Mouse (Mus musculus) midbrain, embryonic 13.5 days (tissue): ENCODE results near the gene Phf2. TPM values are rescaled to one million over a fixed set of nuclear protein-coding genes. Genes with fewer than 3 reads are reported as not detected.
"Not testable (repeated sequence)": the region's sequence is repeated elsewhere in the genome, so short reads cannot be mapped to it uniquely, and the experiment has no call there.

Experiments
- ATAC-seq: fragments of 200-750 bp; cut with Nextera tagmentation; 2 replicates; pipeline ENCODE4 v1.8.0; 2017; ENCODE audit warnings: mild to moderate bottlenecking, moderate TSS enrichment, moderate library complexity
- H3K27ac ChIP-seq: fragments of 300-500 bp; sonication (generic); 2 replicates; pipeline ENCODE4 v1.5.1; 2015; ENCODE audit warnings: inconsistent platforms, mild to moderate bottlenecking, moderate library complexity
- H3K27me3 ChIP-seq: fragments of 300-500 bp; sonication (generic); 2 replicates; pipeline ENCODE4 v1.6.1; 2015; ENCODE audit warnings: mild to moderate bottlenecking, inconsistent platforms
- H3K36me3 ChIP-seq: fragments of 300-500 bp; sonication (generic); 2 replicates; pipeline ENCODE4 v1.6.1; 2015; ENCODE audit warnings: mild to moderate bottlenecking, inconsistent platforms
- H3K4me1 ChIP-seq: fragments of 300-500 bp; sonication (generic); replicated peaks from 2 replicates; pipeline ENCODE4 v1.6.1; 2015; ENCODE audit warnings: inconsistent platforms
- H3K4me2 ChIP-seq: fragments of 300-500 bp; sonication (generic); replicated peaks from 2 replicates; pipeline ENCODE4 v1.6.1; 2015; ENCODE audit warnings: moderate library complexity, mild to moderate bottlenecking, inconsistent platforms
- H3K4me3 ChIP-seq: fragments of 300-500 bp; sonication (generic); replicated peaks from 2 replicates; pipeline ENCODE4 v1.5.1; 2015; ENCODE audit warnings: mild to moderate bottlenecking, inconsistent platforms
- H3K9ac ChIP-seq: fragments of 300-500 bp; sonication (generic); replicated peaks from 2 replicates; pipeline ENCODE4 v1.6.1; 2015; ENCODE audit warnings: mild to moderate bottlenecking, inconsistent platforms
- H3K9me3 ChIP-seq: fragments of 300-500 bp; sonication (generic); 2 replicates; pipeline ENCODE4 v1.6.1; 2016; ENCODE audit warnings: mild to moderate bottlenecking, inconsistent platforms
- WGBS: fragments of 180-500 bp; shearing (Covaris S2); methylation state at CpG from one replicate; pipeline ENCODE4 v1.1.7; 2015; 5-methylcytosine and 5-hydroxymethylcytosine counted together
- polyA plus RNA-seq: library from polyadenylated mRNA; unstranded; fragments of >200 nt; fragmentation: Nextera tagmentation; extraction: Ambion mirVana; gene quantifications from 2 replicates; pipeline ENCODE4 v1.2.1, GENCODE M21; 2015

The Phf2 gene
- polyA plus RNA-seq, 1 experiment from 2014 or later = 12.0 TPM

DNA sequence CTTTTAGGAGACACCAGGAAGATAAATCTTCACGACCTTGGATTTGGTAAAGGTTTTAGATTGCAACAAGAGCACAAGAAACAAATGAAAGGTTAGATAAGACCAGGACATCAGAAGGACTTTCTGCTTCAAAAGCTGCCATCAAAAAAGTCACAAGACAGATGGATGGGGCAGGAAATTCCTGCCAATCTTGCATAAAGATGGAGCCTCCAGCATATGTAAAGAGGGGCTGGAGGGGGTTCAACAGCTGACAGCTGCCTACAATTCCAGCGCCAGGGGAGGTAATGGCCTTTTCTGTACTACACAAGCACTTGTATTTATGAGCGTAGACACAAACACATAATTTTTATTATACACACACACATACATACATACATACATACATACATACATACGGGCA, 41.1 kb downstream of the Phf2 start:
- H3K4me1 ChIP-seq = no peaks in the 10 kb centered on the region
- no peak for ATAC-seq
- WGBS = 89% methylated on average over 4 of the region's 4 CpGs
- no peak overlapping the region for H3K4me2 ChIP-seq
- peaks cover 73% of the 10 kb centered on the region for H3K36me3 ChIP-seq
- no peaks in the 10 kb centered on the region for H3K27me3 ChIP-seq
- no peak overlapping the region for H3K4me3 ChIP-seq
- no peaks in the 10 kb centered on the region for H3K9me3 ChIP-seq
- H3K9ac ChIP-seq = no peak overlapping the region
- H3K27ac ChIP-seq = no peak overlapping the region; the same call in 1 of the 2 replicates

GRCm38 (mm10) chr13:48822871-48823270, 48.0 kb downstream of the Phf2 start:
- no peak for ATAC-seq
- Histone ChIP-seq H3K9me3 (no peaks in the 10 kb centered on the region), H3K27me3 (no peaks in the 10 kb centered on the region), H3K36me3 (peaks cover 99% of the 10 kb centered on the region), H3K27ac (no peak overlapping the region), H3K4me2 (no peak overlapping the region), H3K4me1 (no peaks in the 10 kb centered on the region), H3K4me3 (no peak overlapping the region), H3K9ac (no peak overlapping the region)
- WGBS = 95% methylated on average over 9 of the region's 9 CpGs

- Histone ChIP-seq H3K27me3 (no peaks in the 10 kb centered on the region), H3K4me1 (no peaks in the 10 kb centered on the region), H3K4me2 (no peak overlapping the region), H3K4me3 (no peak overlapping the region), H3K9ac (no peak overlapping the region), H3K27ac (no peak overlapping the region), H3K36me3 (peaks cover 99% of the 10 kb centered on the region), H3K9me3 (no peaks in the 10 kb centered on the region)
- WGBS = 92% methylated on average over 10 of the region's 10 CpGs
- no peak for ATAC-seq
These were observed 48.6 kb downstream of the Phf2 start for GRCm38 (mm10) chr13:48822288-48822687.

- Histone ChIP-seq H3K9ac (no peak overlapping the region), H3K36me3 (peaks cover 99% of the 10 kb centered on the region), H3K4me3 (no peak overlapping the region), H3K27ac (no peak overlapping the region), H3K27me3 (no peaks in the 10 kb centered on the region), H3K9me3 (no peaks in the 10 kb centered on the region), H3K4me2 (no peak overlapping the region), H3K4me1 (no peaks in the 10 kb centered on the region)
- no peak for ATAC-seq
- WGBS = 95% methylated on average over 3 of the region's 3 CpGs
These were observed 51.8 kb downstream of the Phf2 start for GRCm38 (mm10) chr13:48819131-48819530.

DNA sequence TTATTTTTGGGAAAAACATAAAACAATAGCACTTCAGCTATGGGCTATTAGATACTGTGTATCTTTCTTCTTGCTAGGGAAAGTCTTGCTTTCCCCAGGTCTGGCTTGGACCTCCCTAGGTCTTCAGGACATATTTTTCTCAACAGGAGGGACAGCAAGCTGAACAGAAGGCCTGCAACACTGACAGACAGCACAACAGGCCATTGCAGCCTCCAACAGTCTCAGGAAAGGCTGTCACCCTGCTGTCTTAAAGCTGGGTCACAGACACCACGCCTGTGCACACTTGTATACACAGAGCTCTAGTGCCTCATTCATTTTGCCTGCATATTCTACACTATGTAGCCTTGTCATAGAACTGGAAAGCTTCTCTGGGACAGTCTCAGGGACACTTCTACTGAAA, 56.5 kb downstream of the Phf2 start:
- H3K4me1 ChIP-seq = 0 out of 2 replicates have a peak, but pooled peaks cover 4% of the 10 kb centered on the region
- H3K27ac ChIP-seq = no peak overlapping the region
- ATAC-seq = no peak
- no peak overlapping the region for H3K9ac ChIP-seq
- 93% methylated on average over 1 of the region's 1 CpGs for WGBS
- H3K9me3 ChIP-seq = no peaks in the 10 kb centered on the region
- no peak overlapping the region for H3K4me3 ChIP-seq
- H3K27me3 ChIP-seq = no peaks in the 10 kb centered on the region
- peaks cover 95% of the 10 kb centered on the region for H3K36me3 ChIP-seq
- no peak overlapping the region for H3K4me2 ChIP-seq

GRCm38 (mm10) chr13:48810991-48811390, 59.9 kb downstream of the Phf2 start:
- no peak for ATAC-seq
- no peak overlapping the region for H3K4me3 ChIP-seq
- H3K36me3 ChIP-seq = peaks cover 81% of the 10 kb centered on the region
- no peak overlapping the region for H3K9ac ChIP-seq
- 70% methylated on average over 9 of the region's 9 CpGs for WGBS
- no peaks in the 10 kb centered on the region for H3K9me3 ChIP-seq
- H3K27me3 ChIP-seq = no peaks in the 10 kb centered on the region
- no peak overlapping the region for H3K27ac ChIP-seq
- no peak overlapping the region for H3K4me2 ChIP-seq
- H3K4me1 ChIP-seq = 0 out of 2 replicates have a peak, but pooled peaks cover 8% of the 10 kb centered on the region

DNA sequence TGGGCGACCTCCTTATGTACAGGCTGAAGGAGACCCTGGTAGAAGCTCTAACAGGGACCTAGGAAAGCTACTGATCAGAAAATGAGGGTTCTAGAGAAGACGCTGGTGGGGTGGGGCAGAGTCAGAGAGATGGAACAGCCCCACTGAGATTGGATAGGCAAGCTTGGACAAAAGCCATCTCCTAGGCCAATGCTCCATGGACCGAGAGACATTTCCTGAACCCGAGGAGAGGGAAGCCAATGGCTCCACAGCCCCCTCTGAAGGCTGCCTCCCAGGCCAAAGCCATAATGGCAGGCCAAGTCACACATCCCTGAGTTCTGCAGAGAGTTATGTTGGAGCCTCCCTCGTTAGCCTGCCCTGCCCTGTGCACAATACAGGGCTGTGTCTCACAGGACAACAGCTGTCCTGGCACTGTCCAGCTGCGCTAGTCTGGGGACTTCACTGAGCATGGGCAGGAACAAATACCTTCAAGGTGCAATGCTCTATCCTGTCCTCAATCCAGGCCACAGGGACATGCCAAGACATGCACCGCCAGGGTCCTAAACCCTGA, 60.6 kb downstream of the Phf2 start:
- H3K36me3 ChIP-seq = peaks cover 81% of the 10 kb centered on the region
- 83% methylated on average over 7 of the region's 7 CpGs for WGBS
- H3K4me3 ChIP-seq = no peak overlapping the region
- H3K27ac ChIP-seq = no peak overlapping the region
- H3K9me3 ChIP-seq = no peaks in the 10 kb centered on the region
- ATAC-seq = no peak
- H3K27me3 ChIP-seq = no peaks in the 10 kb centered on the region
- H3K9ac ChIP-seq = no peak overlapping the region
- no peak overlapping the region for H3K4me2 ChIP-seq
- H3K4me1 ChIP-seq = 0 out of 2 replicates have a peak, but pooled peaks cover 8% of the 10 kb centered on the region

DNA sequence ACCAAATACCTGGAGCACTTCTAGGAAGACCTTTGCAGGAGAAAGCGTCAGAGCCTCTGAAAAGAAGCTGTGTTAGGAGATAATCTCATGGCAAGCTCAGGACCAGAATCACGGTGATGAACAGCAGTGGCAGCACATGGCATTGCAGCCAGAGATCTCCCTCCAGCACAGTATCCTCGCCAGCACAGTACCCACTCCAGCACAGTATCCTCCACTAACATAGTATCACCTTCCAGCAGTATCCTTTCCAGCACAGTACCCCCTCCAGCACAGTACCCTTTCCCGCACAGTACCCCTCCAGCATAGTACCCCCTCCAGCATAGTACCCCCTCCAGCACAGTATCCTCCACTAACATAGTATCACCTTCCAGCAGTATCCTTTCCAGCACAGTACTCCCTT, 61.3 kb downstream of the Phf2 start:
- H3K4me3 ChIP-seq, H3K9ac ChIP-seq, H3K27me3 ChIP-seq, H3K9me3 ChIP-seq, H3K4me1 ChIP-seq, H3K27ac ChIP-seq, H3K4me2 ChIP-seq: not testable (repeated sequence)
- H3K36me3 ChIP-seq = peaks cover 80% of the 10 kb centered on the region
- peak; percentile 28; the same call in 1 of the 2 replicates for ATAC-seq
- 82% methylated on average over 4 of the region's 4 CpGs for WGBS

- peaks cover 80% of the 10 kb centered on the region for H3K36me3 ChIP-seq
- whole genome bisulfite sequencing = 68% methylated on average over 5 of the region's 5 CpGs
- H3K27me3 ChIP-seq = no peaks in the 10 kb centered on the region
These were observed 63.4 kb downstream of the Phf2 start for GRCm38 (mm10) chr13:48807481-48808031.

DNA sequence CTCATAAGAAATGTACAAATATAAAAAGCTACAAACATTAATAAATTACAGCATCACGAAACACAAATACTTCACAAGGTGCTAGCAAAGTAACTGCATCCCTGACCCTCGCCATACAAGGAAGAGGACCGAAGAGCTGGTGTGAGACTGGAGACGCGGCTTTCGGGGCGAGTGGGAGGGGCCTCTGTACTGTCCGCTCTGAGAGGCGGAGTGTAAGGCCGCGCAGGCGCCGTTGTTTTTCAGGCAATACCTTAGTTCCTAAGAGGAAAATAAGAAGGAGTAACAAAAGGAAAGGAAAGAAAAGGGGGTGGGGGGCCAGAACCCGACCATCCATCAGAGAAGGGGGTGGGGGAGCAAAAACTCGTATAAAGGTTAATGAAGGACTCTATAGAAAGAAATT, 68.7 kb downstream of the Phf2 start:
- Histone ChIP-seq H3K4me2 (no peak overlapping the region), H3K9ac (no peak overlapping the region), H3K4me3 (no peak overlapping the region), H3K4me1 (peaks cover 4% of the 10 kb centered on the region; the same call in 1 of the 2 replicates), H3K27me3 (no peaks in the 10 kb centered on the region), H3K9me3 (no peaks in the 10 kb centered on the region), H3K27ac (no peak overlapping the region), H3K36me3 (peaks cover 56% of the 10 kb centered on the region)
- ATAC-seq = no peak
- WGBS = 49% methylated on average over 15 of the region's 15 CpGs

More at GRCm38 (mm10) chr13:48807481-48808031, 63.4 kb downstream of the Phf2 start:
- no peak overlapping the region; the same call in 1 of the 2 replicates for H3K27ac ChIP-seq
- no peak for ATAC-seq
- 0 out of 2 replicates have a peak, but pooled peaks cover 8% of the 10 kb centered on the region for H3K4me1 ChIP-seq
- no peak overlapping the region for H3K4me3 ChIP-seq
- no peak overlapping the region for H3K9ac ChIP-seq
- H3K9me3 ChIP-seq = no peaks in the 10 kb centered on the region
- H3K4me2 ChIP-seq = no peak overlapping the region

GRCm38 (mm10) chr13:48800850-48801546, 69.9 kb downstream of the Phf2 start:
- Histone ChIP-seq H3K4me1 (peaks cover 4% of the 10 kb centered on the region; the same call in 1 of the 2 replicates), H3K36me3 (peaks cover 45% of the 10 kb centered on the region), H3K27me3 (no peaks in the 10 kb centered on the region), H3K4me2 (no peak overlapping the region), H3K9me3 (no peaks in the 10 kb centered on the region), H3K9ac (no peak overlapping the region), H3K4me3 (no peak overlapping the region), H3K27ac (no peak overlapping the region)
- 28% methylated on average over 11 of the region's 11 CpGs for WGBS
- peak; percentile 75 for ATAC-seq

DNA sequence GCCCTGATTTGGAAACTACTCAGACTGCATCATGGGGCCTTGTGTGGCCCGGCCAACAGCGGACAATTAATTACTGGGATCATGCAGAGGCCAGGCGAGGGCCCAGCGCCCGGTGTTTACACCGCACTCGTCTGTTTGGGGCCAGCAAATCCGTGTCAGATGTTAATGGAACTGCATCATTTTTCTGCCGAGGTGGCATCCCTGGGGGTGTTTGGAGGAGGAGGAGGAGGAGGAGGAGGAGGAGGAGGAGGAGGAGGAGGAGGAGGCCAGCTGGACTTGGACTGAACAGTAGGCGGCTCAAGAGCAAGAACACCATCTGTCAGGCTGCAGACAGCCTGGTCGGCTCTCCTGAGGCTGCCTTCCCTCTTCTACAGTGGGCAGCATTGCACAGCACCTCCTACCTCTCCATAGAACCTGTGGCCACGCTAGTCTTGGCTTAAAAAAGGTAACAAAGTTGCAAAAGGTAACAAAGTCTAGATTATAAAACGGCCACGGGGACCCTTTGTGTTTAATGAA, 72.6 kb downstream of the Phf2 start:
- H3K4me1 ChIP-seq = peaks cover 4% of the 10 kb centered on the region; the same call in 1 of the 2 replicates
- WGBS = 39% methylated on average over 14 of the region's 14 CpGs

More for the DNA sequence above, 72.6 kb downstream of the Phf2 start:
- Histone ChIP-seq H3K4me2 (no peak overlapping the region), H3K27me3 (no peaks in the 10 kb centered on the region), H3K36me3 (peaks cover 19% of the 10 kb centered on the region), H3K4me3 (no peak overlapping the region), H3K27ac (peak overlapping the region; percentile 35; the same call in 1 of the 2 replicates), H3K9ac (no peak overlapping the region), H3K9me3 (no peaks in the 10 kb centered on the region)
- peak; percentile 22; the same call in 1 of the 2 replicates for ATAC-seq
